Mouse (Mus musculus) thymus, adult 2 months (tissue): ENCODE results near the gene Olfr286. TPM values are rescaled to one million over a fixed set of nuclear protein-coding genes. Genes with fewer than 3 reads are reported as not detected.

Experiments
- DNase-seq: peaks from one replicate; pipeline ENCODE4 v3.0.0; 2021
- H3K27ac ChIP-seq: fragments of 200-500 bp; 2 replicates; pipeline ENCODE4 v1.5.1; 2012; ENCODE audit warnings: low read length, control low read depth; ENCODE audit not compliant: control insufficient read depth, insufficient read depth
- H3K27me3 ChIP-seq: fragments of 200-500 bp; 2 replicates; pipeline ENCODE4 v1.6.1; 2012; ENCODE audit warnings: mild to moderate bottlenecking, low read length, moderate library complexity, mixed read lengths; ENCODE audit not compliant: control insufficient read depth, insufficient read depth
- H3K36me3 ChIP-seq: fragments of 200-500 bp; 2 replicates; pipeline ENCODE4 v1.6.1; 2012; ENCODE audit warnings: mild to moderate bottlenecking, low read length, moderate library complexity; ENCODE audit not compliant: control insufficient read depth, insufficient read depth
- H3K4me1 ChIP-seq: fragments of 200-500 bp; replicated peaks from 2 replicates; pipeline ENCODE4 v1.6.1; 2012; ENCODE audit warnings: low read length; ENCODE audit not compliant: control insufficient read depth, insufficient read depth
- H3K4me3 ChIP-seq: fragments of 200-500 bp; 2 replicates; pipeline ENCODE4 v1.5.1; 2012; ENCODE audit warnings: mild to moderate bottlenecking, low read length, control low read depth, moderate library complexity; ENCODE audit not compliant: control insufficient read depth, insufficient read depth
- CTCF ChIP-seq: fragments of 200-500 bp; IDR thresholded peaks from 2 replicates; pipeline ENCODE4 v1.5.1; 2012; ENCODE audit warnings: mild to moderate bottlenecking, control low read depth, low read length, moderate library complexity, borderline replicate concordance; ENCODE audit not compliant: control insufficient read depth, poor library complexity, insufficient read depth; ENCODE audit errors: extremely low read depth
- POLR2A ChIP-seq: fragments of 200-500 bp; IDR thresholded peaks from 2 replicates; pipeline ENCODE4 v1.6.1; 2012; ENCODE audit warnings: mild to moderate bottlenecking, low read length, control low read depth, moderate library complexity; ENCODE audit not compliant: control insufficient read depth, poor library complexity, insufficient read depth; ENCODE audit errors: extremely low read depth
- WGBS: fragments of 180-500 bp; shearing (Covaris S2); methylation state at CpG from one replicate; pipeline ENCODE4 v1.1.7; 2018; 5-methylcytosine and 5-hydroxymethylcytosine counted together
- polyA plus RNA-seq: library from polyadenylated mRNA; depleted of rRNA; stranded (reverse); fragments of >200 nt; gene quantifications from 2 replicates; pipeline ENCODE4 v1.2.3, GENCODE M21; 2012

Gene Olfr286
- polyA plus RNA-seq, 1 experiment, result 0.11 TPM

DNA sequence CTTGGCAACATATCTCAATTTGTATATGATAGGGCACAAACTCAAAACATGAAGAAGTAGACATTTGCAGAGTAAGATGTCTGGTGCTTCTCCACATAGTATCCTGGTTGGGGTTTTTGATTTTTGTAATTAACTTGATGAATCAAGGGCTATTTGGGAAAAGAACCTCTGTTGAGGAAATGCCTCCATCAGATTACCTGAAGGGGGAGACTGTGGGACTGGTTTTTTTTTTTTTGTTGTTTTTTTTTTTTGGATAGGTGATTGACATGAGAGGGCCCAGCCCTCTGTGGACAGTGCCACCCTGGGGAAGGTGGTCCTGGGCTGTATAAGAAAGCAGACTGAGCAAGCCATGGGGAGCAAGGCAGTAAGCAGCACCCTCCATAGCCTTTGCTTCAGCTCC, 11.9 kb downstream of the Olfr286 start:
- Histone ChIP-seq H3K4me3 (no peak overlapping the region), H3K27me3 (no peaks in the 10 kb centered on the region), H3K4me1 (no peaks in the 10 kb centered on the region), H3K27ac (no peak overlapping the region), H3K36me3 (no peaks in the 10 kb centered on the region)
- TF ChIP-seq CTCF (no peak), POLR2A (no peak)
- DNase-seq, result no peak

DNA sequence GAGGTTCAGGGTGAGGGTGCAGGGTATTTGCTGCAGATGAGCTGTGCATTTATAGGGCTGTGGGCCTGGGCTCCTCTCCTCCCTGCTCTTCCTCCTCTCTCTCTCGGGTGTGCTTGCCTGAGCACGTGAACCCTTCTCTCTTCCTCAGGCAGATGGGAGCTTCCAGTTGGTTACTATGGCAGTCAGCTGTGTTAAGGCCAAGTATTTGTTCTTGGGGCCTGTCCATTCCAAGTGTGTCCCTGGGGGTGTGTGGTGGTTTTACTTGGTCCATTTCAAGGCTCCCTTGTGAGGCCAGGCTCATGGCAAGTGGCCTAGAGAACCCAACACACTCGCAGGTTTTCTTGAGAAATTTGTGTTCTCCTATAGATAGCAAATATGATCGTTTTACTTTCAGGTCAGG, 13.4 kb downstream of the Olfr286 start, which contains the start of the genes Gm44579 and Olfr287:
Gm44579 (minus strand) TSS at position 101 of the 400 bp plus-strand sequence.
Olfr287 (minus strand) TSS at position 180 of the 400 bp plus-strand sequence.
- no peaks in the 10 kb centered on the region for H3K4me1 ChIP-seq
- no peak for DNase-seq
- H3K27me3 ChIP-seq, result no peaks in the 10 kb centered on the region
- no peak for TF ChIP-seq POLR2A
- no peak for TF ChIP-seq CTCF
- no peak within 1 kb of the TSS for H3K4me3 ChIP-seq
- H3K27ac ChIP-seq, result no peak within 1 kb of the TSS
- WGBS, result 78% methylated on average over 4 of the region's 4 CpGs
- H3K36me3 ChIP-seq, result no peaks in the 10 kb centered on the region

DNA sequence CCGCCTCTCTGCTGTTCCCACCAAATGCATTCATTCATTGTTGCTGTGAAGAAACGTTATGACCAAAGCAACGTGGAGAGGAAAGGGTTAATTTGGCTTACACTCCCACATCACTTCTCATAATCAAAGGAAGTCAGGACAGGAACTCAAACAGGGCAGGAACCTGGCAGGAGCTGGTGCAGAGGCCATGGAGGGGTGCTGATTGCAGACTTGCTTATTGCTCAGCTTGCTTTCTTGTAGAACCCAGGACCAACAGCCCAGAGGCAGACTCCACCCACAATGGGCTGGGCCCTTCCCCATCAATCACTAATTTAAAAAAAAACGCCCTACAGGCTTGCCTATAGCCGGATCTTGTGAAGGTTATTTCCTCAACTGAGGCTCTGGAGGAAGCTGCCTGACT, 20.1 kb downstream of the Olfr286 start:
- DNase-seq, result no peak
- Histone ChIP-seq H3K27me3 (no peaks in the 10 kb centered on the region), H3K4me3 (no peak overlapping the region), H3K4me1 (no peaks in the 10 kb centered on the region), H3K36me3 (no peaks in the 10 kb centered on the region), H3K27ac (no peak overlapping the region)
- TF ChIP-seq POLR2A (no peak), CTCF (no peak)
- 56% methylated on average over 5 of the region's 5 CpGs for WGBS

DNA sequence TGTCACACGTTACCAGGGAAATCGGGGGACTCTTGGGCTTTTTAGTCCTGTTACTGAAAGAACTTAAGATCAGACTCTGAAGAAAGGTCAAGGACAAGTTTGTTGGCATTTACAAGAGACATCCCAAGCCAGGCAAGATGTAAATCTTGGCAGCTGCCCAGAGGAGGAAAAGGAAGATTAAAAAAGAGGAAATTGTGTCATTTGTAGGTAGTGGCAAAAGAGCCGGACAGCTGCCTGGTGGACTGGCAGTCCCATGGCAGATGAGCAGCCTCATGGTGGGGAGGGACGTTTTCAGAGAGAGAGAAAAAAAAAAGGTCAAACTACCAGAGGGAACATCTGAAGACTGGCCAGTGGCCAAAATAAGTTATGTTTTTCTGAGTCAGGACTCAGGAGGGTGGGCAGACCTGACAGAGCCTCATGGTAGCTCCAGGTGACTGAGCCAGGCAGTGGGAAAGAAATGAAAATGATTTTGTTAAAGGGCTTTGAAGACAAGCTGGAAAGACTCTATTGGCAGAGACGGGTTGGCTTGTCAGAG, 20.8 kb downstream of the Olfr286 start:
- no peak overlapping the region for H3K27ac ChIP-seq
- 59% methylated on average over 5 of the region's 5 CpGs for WGBS

DNA sequence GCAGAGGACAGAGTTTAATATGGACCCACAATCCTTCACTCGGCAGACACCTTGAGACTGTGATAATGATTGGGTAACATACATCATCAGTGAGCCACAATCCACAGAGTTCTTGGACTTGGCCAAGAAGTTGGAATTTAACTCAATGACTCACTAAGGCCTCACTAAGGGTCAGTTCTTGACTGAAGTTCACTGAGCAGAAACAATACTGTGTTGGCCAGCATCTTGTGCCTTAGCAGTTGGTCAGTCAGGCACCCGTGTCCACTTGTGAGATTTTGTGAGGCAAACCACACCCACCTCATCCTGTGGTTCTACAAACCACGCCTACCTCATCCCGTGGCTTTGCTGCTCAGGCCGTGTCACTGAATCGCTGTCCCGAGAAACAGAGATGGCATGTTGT, 24.6 kb downstream of the Olfr286 start:
- no peaks in the 10 kb centered on the region for H3K4me1 ChIP-seq
- WGBS, result 76% methylated on average over 7 of the region's 7 CpGs
- no peak for DNase-seq
- H3K36me3 ChIP-seq, result no peaks in the 10 kb centered on the region
- no peak for TF ChIP-seq CTCF
- no peak for TF ChIP-seq POLR2A
- no peak overlapping the region for H3K27ac ChIP-seq
- no peaks in the 10 kb centered on the region for H3K27me3 ChIP-seq
- no peak overlapping the region for H3K4me3 ChIP-seq

More for the DNA sequence above, 20.8 kb downstream of the Olfr286 start:
- no peaks in the 10 kb centered on the region for H3K36me3 ChIP-seq
- DNase-seq, result no peak
- H3K4me1 ChIP-seq, result no peaks in the 10 kb centered on the region
- H3K27me3 ChIP-seq, result no peaks in the 10 kb centered on the region
- no peak overlapping the region for H3K4me3 ChIP-seq
- TF ChIP-seq POLR2A (no peak), CTCF (no peak)

DNA sequence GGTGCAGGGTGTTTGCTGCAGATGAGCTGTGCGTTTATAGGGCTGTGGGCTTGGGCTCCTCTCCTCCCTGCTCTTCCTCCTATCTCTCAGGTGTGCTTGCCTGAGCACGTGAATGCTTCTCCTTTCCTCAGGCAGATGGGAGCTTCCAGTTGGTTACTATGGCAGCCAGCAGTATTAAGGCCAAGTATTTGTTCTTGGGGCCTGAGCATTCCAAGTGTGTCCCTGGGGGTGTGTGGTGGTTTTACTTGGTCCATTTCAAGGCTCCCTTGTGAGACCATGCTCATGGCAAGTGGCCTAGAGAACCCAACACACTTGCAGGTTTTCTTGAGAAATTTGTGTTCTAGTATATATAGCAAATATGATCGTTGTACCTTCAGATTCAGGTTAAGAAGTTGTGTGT, 38.8 kb downstream of the Olfr286 start, which contains the start of gene Olfr288:
Olfr288 (minus strand) TSS at position 101 of the 400 bp plus-strand sequence.
- 62% methylated on average over 3 of the region's 3 CpGs for WGBS
- Histone ChIP-seq H3K4me3 (no peak within 1 kb of the TSS), H3K27ac (no peak within 1 kb of the TSS), H3K4me1 (no peaks in the 10 kb centered on the region), H3K36me3 (no peaks in the 10 kb centered on the region), H3K27me3 (no peaks in the 10 kb centered on the region)
- TF ChIP-seq CTCF (no peak), POLR2A (no peak)
- DNase-seq, result no peak

DNA sequence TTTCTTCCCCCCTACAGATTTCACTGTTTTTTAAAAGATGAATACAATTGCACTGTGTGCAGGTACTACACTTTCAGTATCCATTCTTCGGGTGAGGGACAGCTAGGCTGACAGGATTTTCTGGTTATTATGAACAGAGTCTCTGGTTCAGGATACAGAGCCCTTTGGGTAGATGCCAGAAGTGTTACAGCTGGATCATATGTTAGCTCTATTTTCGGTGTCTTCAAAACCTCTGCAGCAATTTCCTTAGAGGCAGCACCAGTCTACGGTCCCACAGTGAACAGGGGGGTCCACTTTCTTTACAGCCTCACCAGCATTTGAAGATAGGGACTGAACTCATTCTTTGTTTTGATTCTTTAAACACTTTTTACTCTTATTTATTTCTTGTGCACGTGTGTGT, 49.8 kb downstream of the Olfr286 start:
- Histone ChIP-seq H3K27me3 (peaks cover 8% of the 10 kb centered on the region), H3K27ac (no peak overlapping the region), H3K4me1 (peaks cover 5% of the 10 kb centered on the region; the same call in 1 of the 2 replicates), H3K4me3 (no peak overlapping the region), H3K36me3 (no peaks in the 10 kb centered on the region)
- no peak for TF ChIP-seq POLR2A
- no peak for TF ChIP-seq CTCF
- DNase-seq, result no peak
- WGBS, result 64% methylated on average over 4 of the region's 4 CpGs
